Mouse (Mus musculus): ENCODE data around the gene Tesk1. TPM values are rescaled to one million over a fixed set of nuclear protein-coding genes. Genes with fewer than 3 reads are reported as not detected.

The Tesk1 gene
- 76.2 TPM for polyA plus RNA-seq (2017; shearing (Covaris generic))

DNA sequence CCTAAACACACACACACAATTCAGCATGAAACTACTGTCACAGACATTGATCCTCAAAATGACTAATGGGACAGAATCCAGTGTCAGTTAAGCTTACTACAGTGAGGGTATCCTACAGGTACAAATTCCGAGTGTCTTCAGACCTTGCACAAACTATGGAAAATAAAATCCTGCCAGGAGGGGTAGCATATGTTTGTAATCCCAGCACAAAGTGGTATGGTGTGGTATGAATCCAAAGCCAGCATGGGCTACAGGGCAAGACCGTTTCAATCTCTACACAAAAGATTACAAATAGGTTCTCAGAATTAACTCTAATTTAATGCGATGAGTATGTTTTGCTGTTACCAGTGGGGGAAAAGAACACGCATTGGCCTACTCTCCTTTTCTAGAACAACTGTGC is at the start of gene Tesk1:
TSS of gene Tesk1 (plus strand) at position 301 of the 400 bp plus-strand sequence.

DNA sequence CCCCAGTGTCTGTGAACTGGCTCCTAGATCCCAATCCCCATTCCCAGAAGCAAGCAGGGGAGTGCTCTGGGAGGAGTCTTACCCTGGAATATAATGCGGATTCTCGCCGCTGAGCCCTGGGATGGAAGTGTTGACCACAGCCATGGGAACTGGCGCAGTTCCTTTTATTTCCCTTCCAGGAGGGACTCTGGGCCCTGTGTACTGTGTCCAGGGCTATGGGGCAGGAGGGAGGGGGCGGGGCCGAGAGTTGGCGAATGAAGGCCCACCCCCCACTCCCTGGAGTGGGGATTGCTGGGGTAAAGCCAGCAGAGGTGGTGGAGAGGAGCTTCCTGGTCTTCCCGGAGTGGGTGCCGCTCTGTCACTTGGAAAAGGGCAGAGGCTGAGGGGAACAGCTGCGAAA is 12.8 kb upstream of the Tesk1 start, which contains the start of gene Fam166b:
TSS of gene Fam166b (minus strand) at position 189 of the 400 bp plus-strand sequence.

DNA sequence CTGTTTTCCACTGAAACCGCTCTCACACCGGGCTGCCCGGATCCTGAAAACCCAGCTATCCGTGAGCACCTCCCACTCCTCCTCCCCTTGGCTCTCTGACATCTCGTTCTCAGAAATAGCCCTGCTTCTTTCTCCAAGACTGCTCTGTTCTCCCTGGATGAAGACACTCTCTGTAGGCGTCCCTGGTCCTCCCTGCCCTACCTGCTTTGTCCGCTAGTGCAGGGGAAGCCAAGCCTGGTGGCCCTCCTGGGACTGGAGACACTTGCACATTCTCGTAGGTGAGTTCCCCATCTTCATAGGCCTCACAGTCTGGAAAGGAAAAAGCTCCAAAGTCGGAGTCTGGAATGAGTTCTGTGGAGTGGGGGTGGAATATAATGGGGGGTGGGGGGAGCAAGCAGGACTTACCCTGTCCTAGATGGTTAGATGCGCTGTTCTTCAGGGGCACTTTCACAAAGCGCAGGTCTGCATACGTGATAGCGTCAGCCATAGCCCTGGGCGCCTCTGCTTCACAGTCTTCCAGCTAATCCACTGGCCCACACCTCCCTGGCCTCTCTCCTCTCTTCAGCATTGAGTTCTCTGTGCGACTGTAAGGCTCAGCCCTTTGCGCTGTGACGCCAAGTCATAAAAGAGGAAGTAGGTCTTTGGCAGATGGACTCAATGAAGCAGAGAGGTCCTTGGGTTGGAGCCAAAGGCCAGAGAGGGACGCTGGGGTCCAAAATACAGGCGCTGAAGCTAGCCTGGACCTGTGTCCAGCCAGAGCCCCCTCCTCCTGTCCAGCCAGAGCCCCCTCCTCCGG is 12.5 kb downstream of the Tesk1 start, which contains the start of gene Cd72:
TSS of gene Cd72 (minus strand) at position 588 of the 796 bp plus-strand sequence.

DNA sequence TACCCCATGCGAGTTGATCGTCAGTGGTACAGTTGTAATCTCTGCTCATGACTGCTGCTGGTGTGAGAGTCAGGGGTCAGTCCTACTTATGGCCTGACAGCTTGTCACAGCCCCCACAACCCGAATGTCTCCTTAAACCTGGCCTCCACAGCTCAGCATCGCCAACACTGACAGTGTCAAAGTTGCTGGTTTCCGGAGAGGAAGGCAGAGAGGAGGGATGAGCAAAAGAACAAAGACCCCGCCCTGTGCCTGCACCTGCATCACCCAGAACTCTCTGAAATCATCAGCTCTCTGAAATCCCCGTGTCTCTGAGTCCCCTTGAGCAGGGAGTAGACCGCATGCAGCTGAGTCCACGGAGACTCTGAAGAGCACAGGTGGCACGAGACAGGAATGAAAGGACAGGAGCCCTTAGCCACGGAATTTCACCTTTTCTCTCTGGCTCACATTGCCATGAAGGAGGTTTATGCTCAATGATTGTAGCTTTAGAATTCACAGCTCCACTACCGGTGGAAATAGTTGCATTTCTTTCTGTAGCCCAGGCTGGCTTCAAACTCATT is 41.9 kb downstream of the Tesk1 start, which contains the start of gene Sit1:
TSS of gene Sit1 (minus strand) at position 200 of the 557 bp plus-strand sequence.

DNA sequence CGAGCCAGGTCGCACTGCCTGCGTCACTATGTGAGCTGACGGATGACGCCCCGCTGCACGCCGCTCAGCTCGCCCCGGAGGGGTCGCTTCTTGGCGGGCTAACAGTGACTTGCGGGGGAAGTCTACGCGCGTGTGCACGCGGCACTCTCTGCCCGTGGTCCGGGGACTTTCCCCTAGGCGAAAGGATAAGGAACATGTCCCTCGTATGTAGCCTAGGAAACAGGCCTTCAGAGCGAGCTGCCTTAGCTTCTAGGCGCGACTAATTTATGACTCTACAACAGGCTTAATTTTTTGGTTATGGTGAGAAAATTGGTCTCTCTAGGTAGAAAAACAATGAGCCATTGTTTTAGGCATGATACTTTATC is 51.1 kb downstream of the Tesk1 start, which contains the start of gene Ccdc107:
TSS of gene Ccdc107 (plus strand) at position 80 of the 365 bp plus-strand sequence.

Other genes starting within 250 kb of the Tesk1 start
- gene Atp8b5, start 174.8 kb upstream of the Tesk1 start, polyA plus RNA-seq (2017; shearing (Covaris generic)): 0.16 TPM
- 1.3 TPM for gene Rusc2, start 60.0 kb upstream of the Tesk1 start, polyA plus RNA-seq (2017; shearing (Covaris generic))
- not detected for gene Fam166b, start 12.8 kb upstream of the Tesk1 start, polyA plus RNA-seq (2017; shearing (Covaris generic))
- gene Cd72, start 12.7 kb downstream of the Tesk1 start, polyA plus RNA-seq (2017; shearing (Covaris generic)): 22.2 TPM
- gene Sit1, start 41.8 kb downstream of the Tesk1 start, polyA plus RNA-seq (2017; shearing (Covaris generic)): 259 TPM
- 75.2 TPM for gene Ccdc107, start 51.0 kb downstream of the Tesk1 start, polyA plus RNA-seq (2017; shearing (Covaris generic))
- 11.4 TPM for gene Arhgef39, start 57.8 kb downstream of the Tesk1 start, polyA plus RNA-seq (2017; shearing (Covaris generic))
- gene Car9, start 65.0 kb downstream of the Tesk1 start, polyA plus RNA-seq (2017; shearing (Covaris generic)): 0.45 TPM
- gene Tpm2, start 81.8 kb downstream of the Tesk1 start, polyA plus RNA-seq (2017; shearing (Covaris generic)): not detected
- gene Creb3, start 120.4 kb downstream of the Tesk1 start, polyA plus RNA-seq (2017; shearing (Covaris generic)): 56.9 TPM
- gene Tln1, start 120.8 kb downstream of the Tesk1 start, polyA plus RNA-seq (2017; shearing (Covaris generic)): 199 TPM
- gene Rgp1, start 136.8 kb downstream of the Tesk1 start, polyA plus RNA-seq (2017; shearing (Covaris generic)): 7.2 TPM
- gene Gba2, start 136.9 kb downstream of the Tesk1 start, polyA plus RNA-seq (2017; shearing (Covaris generic)): 26.1 TPM
- 2.8 TPM for gene Msmp, start 142.6 kb downstream of the Tesk1 start, polyA plus RNA-seq (2017; shearing (Covaris generic))
- gene Npr2, start 190.0 kb downstream of the Tesk1 start, polyA plus RNA-seq (2017; shearing (Covaris generic)): 0.13 TPM
- gene Spag8, start 211.7 kb downstream of the Tesk1 start, polyA plus RNA-seq (2017; shearing (Covaris generic)): not detected
- gene Hint2, start 214.5 kb downstream of the Tesk1 start, polyA plus RNA-seq (2017; shearing (Covaris generic)): 54.9 TPM
- gene Tmem8b, start 227.0 kb downstream of the Tesk1 start, polyA plus RNA-seq (2017; shearing (Covaris generic)): 1.4 TPM
- 1.5 TPM for gene Fam221b, start 227.2 kb downstream of the Tesk1 start, polyA plus RNA-seq (2017; shearing (Covaris generic))

Measured in effector memory CD4-positive, alpha-beta T cell, adult 7 months (primary cell).